Mouse (Mus musculus) heart, adult 8-10 months (tissue): ENCODE results near the gene Mtmr1. TPM values are rescaled to one million over a fixed set of nuclear protein-coding genes. Genes with fewer than 3 reads are reported as not detected.
A peak's percentile ranks its signal among the peaks of the same experiment; 100 is the strongest.
"Not testable (repeated sequence)": the region's sequence is repeated elsewhere in the genome, so short reads cannot be mapped to it uniquely, and the experiment has no call there.

Experiments
- DNase-seq: peaks from one replicate; pipeline ENCODE4 v3.0.0; 2022; ENCODE audit warnings: low spot score
- total RNA-seq, 4 experiments: library from RNA; stranded (reverse); gene quantifications; 2 replicates each; pipeline ENCODE4 v1.2.4; 2022

The Mtmr1 gene
- 10 to 100 TPM; 22.9 to 24.9 (median 24.0) TPM for total RNA-seq

DNA sequence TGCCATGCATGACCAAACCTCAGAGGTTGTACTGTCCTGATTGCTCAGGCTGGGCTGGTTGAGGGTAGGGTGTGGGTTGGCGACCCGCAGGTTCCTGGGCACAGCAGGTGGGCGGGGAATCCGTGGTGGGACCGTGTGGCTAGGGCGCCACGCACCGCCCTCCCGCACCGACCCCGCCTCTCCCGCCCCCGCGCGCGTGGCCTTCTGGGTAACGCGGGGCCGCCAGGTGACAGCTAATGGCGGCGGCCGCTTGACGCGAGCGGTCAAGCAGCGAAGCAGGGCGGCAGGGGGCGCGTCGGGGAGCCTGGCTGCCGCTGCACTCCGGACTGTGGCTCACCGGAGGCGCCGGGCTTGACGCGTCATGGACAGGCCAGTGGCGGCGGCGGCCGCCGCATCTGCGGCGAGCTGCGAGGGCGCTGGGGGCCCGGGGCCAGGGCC, at the start of gene Mtmr1:
Gene Mtmr1 (plus strand): TSS at position 207 of the 438 bp plus-strand sequence.
- DNase-seq: peak; percentile 67

DNA sequence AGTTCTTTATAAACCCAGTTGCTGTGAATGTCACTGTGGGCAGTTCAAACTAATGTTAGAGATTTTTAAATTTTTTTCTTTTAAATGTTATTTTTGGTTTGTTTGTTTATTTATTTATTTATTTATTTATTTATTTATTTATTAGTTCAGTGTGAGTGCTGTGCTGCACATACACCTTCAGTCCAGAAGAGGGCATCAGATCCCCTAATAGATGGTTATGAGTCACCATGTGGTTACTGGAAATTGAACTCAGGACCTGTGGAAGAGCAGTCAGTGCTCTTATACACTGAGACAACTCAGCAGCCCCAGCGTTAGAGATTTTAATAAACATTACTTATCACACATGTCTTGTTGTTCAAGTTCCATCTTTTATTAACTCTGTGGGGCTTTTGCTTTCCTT, 12.5 kb upstream of the Mtmr1 start:
- DNase-seq: no peak

DNA sequence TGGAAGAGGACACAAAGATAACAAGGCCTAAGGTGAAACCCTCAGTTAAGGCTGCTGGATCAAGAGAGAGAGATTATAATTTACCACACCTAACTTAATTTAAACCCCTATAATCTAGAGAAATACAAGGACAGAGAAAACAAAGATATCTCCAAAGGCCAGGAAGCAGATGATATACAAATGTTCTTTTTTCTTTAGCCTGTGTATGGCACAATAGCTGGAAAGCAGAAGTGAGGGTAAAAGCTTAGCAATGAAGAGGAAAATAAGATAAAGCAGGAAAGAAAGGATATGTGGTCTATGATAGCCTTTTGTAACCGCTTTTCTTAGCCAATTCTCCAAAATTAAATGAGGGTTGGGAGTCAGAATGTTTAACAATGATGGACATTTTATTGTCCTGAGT, 9.2 kb upstream of the Mtmr1 start:
- DNase-seq: no peak

DNA sequence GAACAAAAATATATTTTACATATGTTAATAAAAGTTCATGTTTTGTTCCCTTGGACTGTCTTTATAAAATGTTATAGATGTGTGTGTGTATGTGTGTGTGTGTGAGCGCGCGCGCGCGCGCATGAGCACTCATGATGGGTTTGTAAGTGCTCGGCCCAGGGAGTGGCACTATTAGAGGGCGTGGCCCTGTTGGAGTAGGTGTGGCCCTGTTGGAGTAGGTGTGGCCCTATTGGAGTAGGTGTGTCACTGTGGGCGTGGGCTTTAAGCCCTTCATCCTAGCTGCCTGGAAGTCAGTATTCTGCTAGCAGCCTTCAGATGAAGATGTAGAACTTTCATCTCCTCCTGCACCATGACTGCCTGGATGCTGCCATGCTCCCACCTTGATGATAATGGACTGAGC, 2.8 kb upstream of the Mtmr1 start:
- DNase-seq: not testable (repeated sequence)

DNA sequence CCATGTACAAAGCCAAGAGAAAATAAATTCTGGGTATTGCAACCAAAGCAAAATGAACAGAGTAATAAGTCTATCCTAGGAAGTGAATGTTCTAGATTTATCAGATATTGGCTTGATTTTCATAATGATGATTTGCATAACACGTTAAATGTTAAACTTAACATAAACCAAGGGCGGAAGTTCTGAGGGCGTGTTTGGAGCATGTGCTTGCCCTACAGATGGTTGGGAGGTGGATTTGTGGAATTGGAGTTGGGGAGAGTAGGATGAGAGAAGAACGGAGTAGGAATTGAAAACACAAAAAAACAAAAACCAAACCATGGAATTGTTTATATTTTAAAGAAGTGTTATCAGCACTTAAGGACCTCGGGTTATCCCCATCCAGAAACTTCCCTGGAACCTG, 498 bp upstream of the Mtmr1 start:
- DNase-seq: no peak

DNA sequence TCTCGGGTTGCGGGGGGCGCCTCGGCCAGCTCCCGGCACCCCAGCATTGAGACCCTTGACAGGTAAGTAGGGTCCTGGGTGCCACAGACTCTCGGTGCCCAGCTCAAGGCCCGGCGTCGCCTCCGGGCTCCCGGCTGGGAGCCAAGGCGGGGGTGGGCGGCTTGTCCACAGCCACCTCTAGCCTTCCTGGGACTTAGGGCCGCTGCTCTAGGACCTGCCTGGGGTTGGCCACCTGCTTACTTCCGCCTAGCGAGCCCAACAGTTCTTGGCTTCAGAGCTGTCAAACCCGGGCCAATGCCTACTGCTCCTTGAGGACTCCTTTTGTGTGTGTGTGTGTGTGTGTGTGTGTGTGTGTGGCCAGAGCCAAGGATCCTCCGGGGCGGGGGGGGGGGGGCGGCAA, 451 bp downstream of the Mtmr1 start:
- DNase-seq: peak; percentile 13

DNA sequence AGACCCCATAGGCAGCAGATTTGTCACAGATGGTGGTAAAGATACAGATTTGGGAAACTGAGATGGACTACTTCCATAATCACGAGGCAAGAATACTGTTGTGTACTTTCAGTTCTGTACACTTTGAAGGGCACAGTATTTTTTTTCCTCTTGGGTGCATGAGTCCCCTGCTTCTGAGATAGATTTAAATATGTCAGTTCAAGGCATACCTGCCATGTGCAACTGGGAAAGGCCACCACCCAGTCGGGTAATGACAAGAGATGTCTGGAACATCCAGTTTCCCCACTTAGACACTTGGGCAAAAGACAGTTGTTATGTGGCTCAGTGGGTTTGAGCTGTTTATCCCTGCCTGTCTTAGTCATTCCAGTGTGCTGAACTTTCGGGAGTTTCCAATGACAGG, 950 bp downstream of the Mtmr1 start:
- DNase-seq: no peak

DNA sequence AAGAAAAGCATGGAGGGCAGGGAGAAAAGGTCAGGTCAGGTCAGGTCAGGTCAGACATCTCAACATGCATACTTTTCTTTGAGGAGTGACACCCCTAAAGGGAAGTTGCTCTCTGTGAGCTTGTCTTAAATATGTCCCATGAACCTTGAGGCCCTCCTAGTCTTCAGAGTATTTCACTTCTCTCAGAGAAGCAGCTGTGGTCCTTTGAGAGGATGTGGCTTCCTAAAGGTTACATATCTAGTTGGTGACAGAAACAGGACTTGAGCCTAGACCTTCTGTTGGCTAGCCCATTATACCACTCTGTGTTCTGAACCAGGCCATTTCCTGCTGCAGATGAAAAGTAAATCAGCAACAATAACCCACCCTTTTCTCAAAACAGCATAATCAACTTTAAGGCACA, 2.4 kb downstream of the Mtmr1 start:
- DNase-seq: no peak

DNA sequence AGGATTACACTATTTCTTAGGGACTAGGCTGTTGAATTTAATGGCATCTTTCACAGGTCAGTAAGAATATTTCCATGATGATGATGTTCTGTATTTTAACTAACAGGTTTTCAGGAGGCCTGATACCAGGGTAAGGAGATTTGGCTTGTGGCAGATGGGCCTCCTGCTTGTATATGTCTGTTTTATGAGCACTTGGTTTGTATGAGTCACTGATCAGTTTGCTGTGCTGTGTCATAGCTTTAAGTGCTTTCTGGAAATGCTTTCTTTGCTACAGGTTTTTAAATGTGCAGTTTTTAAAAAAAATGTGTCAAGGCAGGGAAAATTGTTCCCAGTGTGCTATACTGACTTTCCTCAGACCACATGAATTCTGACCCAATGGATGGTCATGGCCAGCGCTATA, 12.2 kb downstream of the Mtmr1 start:
- DNase-seq: no peak

DNA sequence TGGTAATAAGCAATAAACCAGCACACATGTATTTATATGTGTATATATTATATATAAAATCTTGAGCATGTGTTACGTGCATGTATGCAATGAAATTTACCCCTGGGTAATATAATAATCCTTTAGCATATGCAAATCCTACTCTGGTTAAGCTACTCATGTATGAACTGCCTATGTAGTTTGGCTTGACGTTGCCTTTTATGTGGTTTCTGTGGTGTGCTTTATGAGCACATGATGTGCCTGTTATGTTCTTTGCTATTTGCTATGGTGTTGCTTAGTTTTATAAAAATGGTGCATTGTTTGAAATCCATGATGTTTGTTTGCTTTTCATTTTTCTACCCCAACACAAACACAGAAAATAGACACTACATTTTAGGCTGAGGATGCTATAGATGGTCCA, 13.9 kb downstream of the Mtmr1 start:
- DNase-seq: no peak

DNA sequence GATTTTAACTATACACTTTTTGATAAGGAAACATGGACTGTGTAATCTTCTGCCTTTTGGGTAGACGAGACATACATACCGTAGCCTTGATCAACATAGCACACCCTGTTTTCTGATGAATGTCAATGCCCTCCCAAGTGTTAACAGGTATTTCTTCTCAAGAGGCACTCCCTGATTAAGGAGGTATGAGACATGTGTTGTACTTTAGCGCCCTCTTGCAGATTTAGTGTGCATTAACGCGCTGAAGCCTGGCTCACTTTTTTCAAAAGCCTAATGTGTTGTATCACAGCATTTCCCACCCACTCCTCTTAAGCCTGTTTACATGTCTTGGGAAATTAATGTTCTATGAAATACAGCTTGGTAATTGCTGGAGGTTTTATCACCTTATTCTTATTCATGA, 17.0 kb downstream of the Mtmr1 start:
- peak; percentile 20 for DNase-seq

DNA sequence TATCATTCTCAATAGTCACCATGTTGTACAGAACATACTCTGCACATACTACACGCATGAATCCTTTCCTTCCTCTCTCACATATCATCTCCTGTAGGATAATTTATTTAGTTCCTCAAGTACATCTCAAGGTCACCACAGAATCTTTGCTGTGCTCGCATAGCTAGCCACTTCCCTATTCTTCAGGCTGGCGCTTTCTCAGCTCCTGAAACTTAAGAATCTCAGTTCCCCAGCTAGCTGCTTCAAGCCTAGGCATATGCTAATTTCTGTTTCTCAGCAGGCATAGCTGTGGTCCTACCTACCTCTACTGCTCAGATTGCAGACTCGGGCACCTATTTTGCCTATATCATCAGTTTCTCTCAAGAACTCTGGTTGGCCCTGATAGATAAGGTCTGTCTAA, 31.8 kb downstream of the Mtmr1 start:
- DNase-seq: no peak

DNA sequence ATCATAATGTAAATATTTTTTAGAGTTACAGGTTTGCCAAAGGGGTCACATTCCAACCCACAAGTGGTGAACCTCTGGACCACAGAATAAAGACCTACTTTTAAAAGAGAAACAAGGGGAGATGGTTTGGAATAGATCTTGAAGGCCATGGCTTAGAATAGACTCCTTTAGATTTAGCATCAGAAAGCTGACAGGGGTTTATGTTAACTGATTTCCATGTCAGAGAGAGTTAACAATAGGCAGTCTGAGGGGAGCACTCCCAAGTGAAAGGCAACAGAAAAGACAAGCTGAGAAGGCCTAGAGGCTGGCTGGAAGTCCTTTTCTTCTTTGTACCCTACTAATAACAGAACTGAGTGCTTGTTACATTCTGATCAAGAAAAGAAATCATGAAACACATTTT, 41.7 kb downstream of the Mtmr1 start:
- DNase-seq: no peak

DNA sequence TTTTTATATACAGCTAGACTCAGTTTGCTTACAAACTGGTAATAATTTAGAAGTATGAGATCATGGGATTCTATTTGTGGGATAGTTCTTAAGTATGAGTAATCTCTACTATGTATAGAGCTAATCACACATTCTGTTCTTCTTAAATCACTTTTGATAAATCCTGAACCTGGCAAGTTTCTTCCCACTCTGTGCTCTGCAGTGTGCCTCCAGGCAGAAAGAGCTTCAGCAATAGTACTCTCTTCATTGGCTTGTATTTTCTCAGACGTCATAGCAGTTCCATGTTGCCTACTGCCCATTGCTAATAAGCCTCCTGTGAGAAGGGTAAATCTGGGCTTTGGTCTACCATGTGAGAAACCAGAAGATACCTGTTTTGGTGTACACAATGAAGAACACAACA, 43.8 kb downstream of the Mtmr1 start:
- no peak for DNase-seq

DNA sequence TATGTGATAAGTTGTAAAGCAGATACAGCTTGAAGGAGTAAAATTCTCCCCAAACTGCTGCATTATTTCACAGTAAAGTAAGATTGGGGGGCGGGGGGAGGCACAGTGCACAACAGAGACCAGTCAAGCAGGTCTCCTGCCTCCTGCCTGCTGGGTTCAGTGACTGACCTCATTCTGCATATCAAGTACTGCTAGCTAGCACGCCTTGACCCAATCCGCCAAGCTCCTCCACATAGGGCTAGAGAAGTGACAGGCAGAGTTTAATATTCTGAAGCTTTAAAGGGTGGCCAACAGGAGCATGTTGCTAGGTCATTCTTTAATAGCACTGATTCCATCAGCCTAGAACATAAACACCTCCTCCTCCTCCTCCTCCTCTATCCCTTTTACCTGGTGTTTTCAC, 48.2 kb downstream of the Mtmr1 start:
- DNase-seq: no peak

DNA sequence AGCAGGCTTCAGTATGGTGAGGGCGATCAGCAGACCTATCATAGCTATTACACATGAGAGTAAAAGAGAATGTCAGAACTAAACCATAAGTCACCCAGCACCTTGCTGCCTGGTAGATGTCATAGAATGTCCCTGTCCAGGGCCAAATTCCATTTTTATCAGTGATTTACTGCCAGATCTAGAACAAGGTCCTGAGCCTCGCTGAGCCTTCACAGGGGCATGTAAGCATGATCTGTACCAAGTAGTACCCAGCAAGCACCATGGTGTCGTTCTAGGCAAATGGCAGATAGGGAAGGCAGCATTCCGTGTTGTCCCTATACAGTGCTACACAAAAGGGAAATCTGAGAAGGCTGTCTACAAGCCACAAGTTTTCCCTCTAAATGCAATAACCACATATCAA, 49.1 kb downstream of the Mtmr1 start:
- DNase-seq: no peak

DNA sequence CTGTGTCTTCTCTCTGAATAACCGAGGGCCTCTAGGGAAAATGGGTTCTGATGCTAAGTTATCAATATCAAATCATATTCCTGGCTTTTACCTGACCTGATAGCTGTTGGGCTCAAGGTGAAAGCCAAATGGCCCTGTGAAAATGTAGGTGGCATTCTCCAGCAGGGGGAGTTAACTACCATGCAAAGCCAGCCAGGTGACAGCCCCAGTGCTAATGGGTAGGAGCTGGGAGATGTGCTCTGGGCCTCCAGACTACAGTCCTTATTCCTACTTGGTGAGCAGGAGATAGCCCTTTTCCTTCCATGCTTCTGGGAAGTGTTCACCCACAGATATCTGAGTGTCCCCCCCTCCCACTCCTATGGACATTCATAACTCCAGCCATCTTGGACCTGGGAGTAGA, 60.3 kb downstream of the Mtmr1 start:
- no peak for DNase-seq

DNA sequence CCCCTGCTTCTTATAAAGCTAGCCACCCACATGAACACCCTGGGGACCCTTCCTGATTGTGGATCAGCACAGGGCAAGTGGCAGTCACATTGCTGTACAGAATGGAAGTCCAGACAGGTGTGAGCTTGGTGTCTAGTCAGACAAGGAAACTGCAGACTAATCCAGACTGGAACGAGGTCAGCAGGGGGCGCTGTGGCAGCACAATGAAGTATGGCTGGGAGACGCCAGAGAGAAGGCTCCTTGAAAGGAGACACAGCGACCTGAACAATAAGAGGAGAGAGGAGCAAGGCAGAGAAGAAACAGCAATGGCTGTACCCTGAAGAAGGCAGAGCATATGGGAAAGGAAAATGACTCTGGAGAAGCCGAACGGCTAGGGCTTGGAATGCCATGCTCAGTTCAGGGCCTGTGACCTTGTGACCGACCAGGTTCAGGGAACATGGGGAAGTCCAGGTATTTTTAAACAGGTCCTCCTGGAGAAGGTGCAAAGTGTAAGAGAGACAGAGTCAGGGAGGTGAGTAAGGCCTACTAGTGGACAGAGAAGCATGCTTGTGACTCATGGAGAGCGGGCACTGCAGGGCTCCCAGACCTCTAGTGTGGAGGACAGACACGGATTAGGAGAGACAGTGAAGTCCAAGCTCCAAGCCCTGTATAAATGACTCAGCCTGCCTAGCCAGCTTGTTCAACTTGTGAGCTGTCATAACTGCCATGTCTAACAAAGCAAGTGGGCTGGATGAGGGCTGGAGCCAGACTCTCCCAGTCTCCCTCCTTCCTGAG, 61.4 kb downstream of the Mtmr1 start:
- DNase-seq: peak; percentile 57

DNA sequence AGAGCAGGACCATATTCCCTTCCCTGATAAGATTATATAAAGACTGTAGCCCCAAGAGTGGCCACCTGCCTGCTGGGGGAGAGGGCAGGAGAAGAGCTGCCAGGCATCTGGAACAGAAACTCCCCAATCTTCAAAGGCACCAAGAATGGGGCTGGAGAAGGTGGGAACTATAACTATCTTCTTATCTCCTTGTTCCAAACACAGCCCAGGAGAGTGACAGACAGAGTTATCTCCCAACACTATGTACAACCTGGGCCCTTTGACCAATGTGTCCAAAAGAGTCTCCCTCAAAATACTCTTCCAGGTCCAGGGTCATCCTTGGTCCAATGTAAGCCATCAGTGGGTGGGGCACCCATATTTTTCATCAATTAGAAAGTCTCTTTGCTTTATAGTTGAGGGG, 62.9 kb downstream of the Mtmr1 start:
- DNase-seq: no peak

DNA sequence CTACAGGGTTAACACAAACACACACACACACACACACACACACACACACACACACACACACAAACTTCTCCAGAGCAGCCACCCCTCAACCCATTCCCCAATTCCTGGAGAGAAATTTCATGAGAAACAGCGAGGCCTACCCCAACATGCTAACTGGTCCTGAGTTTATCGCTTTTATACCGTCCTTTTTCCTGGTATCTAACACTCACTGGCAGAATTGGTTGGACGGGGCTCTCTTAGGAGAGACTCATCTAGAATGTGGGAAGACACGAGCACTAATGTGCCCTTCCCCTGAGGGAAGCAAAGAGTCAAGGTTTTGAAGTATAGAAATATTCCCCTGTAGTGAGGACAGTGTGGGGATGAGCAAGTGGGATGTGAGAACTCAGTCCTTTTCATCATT, 66.3 kb downstream of the Mtmr1 start:
- no peak for DNase-seq

DNA sequence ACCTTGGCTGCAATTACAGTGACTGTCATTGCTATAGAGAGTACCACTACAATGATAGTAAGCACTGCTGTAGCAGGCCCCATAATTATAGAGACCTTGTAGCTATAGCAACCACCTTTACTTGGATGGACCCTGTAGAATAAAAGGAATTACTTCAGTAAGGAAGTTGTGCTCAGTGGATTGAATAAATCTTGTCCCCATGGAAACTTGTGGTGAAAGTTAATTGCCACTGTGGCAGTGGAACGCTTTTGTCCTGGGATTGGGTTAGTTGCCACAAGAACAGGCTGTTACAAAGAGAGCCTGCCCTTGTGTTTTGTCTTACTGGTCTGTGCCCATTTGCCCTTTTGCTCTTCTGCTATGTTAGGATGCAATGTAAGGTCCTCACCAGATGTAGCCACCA, 69.9 kb downstream of the Mtmr1 start:
- DNase-seq: no peak

DNA sequence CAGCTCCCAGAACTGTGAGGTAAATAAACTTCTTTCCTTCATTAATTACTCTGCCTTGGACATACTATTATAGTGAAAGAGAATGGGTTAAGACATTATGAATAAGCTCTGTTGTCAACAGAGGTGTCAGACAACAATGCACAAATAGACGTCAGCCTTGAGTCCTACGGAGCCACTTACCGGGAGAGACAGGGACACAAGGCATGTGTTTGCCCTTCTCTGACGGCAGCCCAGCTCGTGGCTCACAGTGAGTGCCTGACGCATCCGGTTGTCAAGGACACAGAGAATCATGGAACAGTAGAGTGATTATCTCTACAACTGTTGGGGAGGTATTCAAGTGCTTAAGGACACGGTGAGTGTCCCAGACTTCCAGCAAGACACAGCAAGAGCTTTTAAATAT, 70.3 kb downstream of the Mtmr1 start:
- DNase-seq: no peak

DNA sequence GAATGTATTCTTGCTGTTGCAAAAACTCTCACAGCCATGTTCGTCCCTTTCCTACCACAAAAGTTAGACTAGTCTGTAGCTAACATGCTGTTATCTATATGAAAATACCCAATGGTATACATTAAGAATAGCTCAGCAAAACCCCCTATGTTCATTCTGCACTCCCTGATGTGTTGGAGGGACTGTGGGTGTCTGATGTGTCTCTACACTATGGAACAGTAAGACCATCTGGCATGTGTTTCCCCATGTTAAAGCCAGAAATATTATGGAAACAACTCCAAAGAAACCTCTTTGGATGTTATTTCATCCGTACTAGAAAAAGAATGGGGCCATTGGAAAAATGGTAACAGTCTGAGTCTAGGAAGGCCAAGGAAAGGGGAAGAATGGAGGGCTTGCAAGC, 71.0 kb downstream of the Mtmr1 start:
- DNase-seq: no peak

DNA sequence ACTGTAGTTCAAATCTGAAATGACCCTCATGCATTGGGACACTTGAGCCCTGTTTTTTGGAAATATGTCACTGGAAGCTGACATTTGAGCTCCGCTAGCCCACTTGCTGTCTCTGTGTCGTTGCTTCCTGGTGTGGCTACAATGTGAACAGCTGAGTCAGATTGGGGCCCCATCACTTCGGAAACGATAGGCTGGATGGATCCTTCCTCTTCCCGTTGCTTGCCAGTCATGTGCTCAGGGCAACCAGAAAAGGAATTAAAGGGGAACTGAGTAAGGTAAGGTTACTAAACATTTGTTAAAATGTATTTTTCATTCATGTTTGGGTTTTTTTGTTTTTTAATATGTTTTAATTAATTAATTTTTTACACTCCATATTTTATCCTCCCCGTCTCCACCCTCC, 74.9 kb downstream of the Mtmr1 start:
- DNase-seq: no peak
